Mouse (Mus musculus): ENCODE measurements around the gene Prg3.

The Prg3 gene

DNA sequence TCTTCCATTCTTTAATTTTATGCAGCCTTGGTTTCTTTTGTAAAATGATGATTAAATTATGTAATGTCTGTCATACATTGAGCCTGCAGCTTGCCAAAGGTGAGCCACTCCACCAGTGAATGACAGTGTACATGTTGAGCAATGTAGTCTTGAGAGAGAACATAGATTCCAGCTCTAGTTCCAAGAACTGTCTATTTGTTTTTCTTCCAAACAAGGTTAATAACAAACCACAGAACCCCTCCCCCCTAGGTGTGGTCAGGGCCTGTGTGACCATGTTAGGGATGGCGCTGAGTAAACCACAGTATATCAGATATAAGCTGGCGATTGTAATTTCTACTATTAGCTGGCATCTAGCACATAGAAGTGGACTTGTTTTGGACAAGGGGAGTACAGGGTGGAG, 8.4 kb downstream of the Prg3 start:
- no peak for DNase-seq (ENCODE audit: low spot score in 2 of 2)

DNA sequence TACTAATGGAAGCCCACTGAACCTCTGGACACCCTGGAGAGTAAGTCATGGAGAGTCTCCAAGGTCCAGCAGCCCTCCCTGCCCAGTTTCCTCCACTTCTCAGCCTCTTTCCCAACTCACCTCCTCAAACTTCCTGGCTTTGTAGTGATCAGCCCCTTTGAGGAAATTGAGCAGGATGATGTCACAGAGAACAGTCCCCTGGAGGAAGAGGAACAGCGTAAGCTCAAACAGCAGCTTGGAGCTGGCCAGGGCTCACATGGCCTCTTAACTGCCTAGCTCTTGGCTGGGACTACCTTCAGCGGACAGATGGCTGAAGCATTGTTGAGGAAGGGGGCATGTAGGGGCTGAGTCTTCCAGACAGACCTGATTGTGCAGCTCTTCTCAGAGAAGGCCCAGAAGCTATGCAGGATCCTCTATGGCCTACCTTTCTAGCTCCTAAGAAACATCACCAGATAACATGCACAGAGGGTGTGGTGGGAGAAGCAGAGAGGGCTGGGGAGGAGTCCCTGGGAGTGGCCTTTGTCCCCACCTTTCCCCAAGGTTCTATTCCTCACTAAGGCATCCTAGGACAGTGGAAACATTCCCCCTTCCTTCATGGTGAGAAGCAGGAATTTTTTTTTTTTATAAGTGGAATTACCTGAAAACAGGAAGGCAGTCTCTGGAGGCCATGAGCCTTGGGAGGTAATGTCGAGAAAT, 11.6 kb downstream of the Prg3 start:
- DNase-seq (ENCODE audit: low spot score in 2 of 2): no peak

DNA sequence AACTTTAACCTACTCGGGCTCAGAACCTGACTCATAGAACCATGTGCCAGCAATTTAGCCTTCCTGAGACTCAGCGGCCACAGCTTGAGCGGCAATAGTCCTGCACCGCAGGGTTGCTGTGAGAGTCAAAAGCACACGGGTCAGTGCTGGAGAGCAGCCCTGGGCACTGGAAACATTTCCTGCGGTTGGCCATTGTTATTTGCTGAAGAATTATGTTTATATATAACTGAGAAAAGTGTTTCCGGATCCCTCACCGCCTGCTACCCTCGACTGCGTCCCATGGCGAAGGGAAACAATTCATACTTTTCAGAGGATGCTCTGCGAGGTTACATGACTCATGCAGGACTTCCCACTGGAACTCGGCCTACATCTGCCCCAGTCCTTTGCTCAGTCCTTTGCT, 13.5 kb downstream of the Prg3 start:
- no peak for DNase-seq (ENCODE audit: low spot score in 2 of 2)

- no peak for DNase-seq (ENCODE audit: low spot score in 2 of 2)
Measured at GRCm38 (mm10) chr2:85002575-85002974, 14.6 kb downstream of the Prg3 start.

DNA sequence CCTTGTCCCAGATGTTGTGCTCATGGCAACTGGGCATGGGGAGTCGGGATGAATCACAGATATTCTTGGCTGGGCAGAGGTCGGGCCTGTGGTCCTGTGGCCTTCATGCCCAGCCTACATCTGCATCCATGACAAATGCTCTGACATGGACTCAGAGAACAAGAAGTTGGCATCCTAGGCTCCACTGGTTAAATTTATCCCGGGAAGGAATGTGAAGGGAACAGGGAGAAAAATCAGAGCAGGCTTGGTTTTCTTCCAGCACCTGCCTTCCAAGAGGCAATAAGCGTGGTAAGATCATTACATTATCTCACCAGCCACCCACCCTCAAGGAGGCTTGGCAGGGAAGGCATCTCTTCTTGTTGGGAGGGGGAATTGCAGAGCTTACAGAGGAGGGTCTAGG, 16.3 kb downstream of the Prg3 start:
- DNase-seq (ENCODE audit: low spot score in 2 of 2): no peak

- DNase-seq (ENCODE audit: low spot score in 2 of 2): no peak
Measured at GRCm38 (mm10) chr2:85006600-85006999, 18.6 kb downstream of the Prg3 start.

GRCm38 (mm10) chr2:85007729-85008128, 19.7 kb downstream of the Prg3 start:
- no peak for DNase-seq (ENCODE audit: low spot score in 2 of 2)

DNA sequence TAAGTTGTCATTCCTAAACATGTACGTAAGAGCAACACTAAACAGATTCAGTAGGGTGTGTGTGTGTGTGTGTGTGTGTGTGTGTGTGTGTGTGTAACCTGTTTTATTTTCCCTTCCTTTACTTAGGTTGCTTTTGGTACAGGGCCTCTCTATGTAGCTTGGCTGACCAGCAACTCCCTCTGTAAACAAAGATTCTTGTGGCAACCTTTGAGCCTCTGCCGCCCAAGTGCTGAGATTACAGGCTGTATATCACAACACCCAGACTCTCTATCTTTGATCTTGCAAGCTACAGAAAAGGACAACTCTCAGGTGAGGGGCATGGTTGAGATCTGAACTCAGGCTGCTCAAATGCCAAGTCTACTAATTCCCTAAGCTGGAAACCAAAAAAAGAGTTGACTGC, 21.2 kb downstream of the Prg3 start:
- no peak for DNase-seq (ENCODE audit: low spot score in 2 of 2)

- no peak for DNase-seq (ENCODE audit: low spot score in 2 of 2)
Measured at GRCm38 (mm10) chr2:85011906-85012604, 24.0 kb downstream of the Prg3 start.

GRCm38 (mm10) chr2:85012679-85013078, 24.7 kb downstream of the Prg3 start:
- no peak for DNase-seq (ENCODE audit: low spot score in 2 of 2)

GRCm38 (mm10) chr2:85013826-85014587, 26.0 kb downstream of the Prg3 start:
- no peak for DNase-seq (ENCODE audit: low spot score in 2 of 2)

- no peak for DNase-seq (ENCODE audit: low spot score in 2 of 2)
Measured at GRCm38 (mm10) chr2:85014588-85014982, 26.6 kb downstream of the Prg3 start.

GRCm38 (mm10) chr2:85022043-85022442, 34.0 kb downstream of the Prg3 start:
- no peak for DNase-seq (ENCODE audit: low spot score in 2 of 2)

- no peak for DNase-seq (ENCODE audit: low spot score in 2 of 2)
Measured at GRCm38 (mm10) chr2:85026178-85026577, 38.2 kb downstream of the Prg3 start.

- no peak for DNase-seq (ENCODE audit: low spot score in 2 of 2)
Measured at GRCm38 (mm10) chr2:85027281-85027680, 39.3 kb downstream of the Prg3 start.

DNA sequence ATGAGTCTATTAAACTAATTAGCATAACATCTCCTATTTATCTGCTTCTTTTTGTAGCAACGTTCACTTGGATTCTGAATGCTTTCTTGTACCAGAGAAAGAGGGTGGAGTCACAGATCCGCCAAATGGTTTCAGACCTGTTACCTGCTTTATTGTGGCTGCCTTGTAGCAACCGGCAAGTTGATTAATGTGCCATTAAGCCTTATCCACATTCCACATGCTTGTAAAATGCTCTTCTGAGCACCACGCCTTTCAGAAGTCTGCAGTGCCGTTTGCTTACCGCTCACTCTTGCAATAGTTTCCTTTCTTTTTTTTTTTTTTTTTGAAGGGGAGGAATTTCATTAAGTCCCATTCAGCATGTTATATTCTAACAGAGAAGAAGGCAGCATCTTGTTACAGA, 41.9 kb downstream of the Prg3 start:
- DNase-seq (ENCODE audit: low spot score in 2 of 2): no peak

- DNase-seq (ENCODE audit: low spot score in 2 of 2): no peak
Measured at GRCm38 (mm10) chr2:85030989-85031388, 43.0 kb downstream of the Prg3 start.

- no peak for DNase-seq (ENCODE audit: low spot score in 2 of 2)
Measured at GRCm38 (mm10) chr2:85033121-85033520, 45.1 kb downstream of the Prg3 start.

DNA sequence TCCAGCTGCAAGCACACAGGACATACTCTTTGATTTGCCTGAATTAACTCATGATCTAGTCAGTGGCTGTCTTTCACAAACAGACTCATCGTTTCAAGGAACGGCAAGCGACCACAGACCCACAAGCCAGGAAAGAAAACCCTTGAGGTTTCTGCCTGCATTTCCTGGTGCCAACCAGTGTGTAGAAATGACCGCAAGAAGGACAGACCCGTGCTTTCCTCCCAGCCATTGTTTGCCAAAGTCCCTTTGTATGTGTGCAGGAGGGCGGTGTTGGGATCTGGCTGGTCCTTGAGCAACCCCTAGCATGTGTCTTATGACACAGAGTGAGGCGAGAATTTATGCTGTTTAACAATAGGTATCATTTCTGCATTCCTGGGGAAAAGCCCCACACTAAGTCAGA, 46.2 kb downstream of the Prg3 start:
- DNase-seq (ENCODE audit: low spot score in 2 of 2): no peak

- no peak for DNase-seq (ENCODE audit: low spot score in 2 of 2)
Measured at GRCm38 (mm10) chr2:85036507-85037046, 48.6 kb downstream of the Prg3 start.

DNA sequence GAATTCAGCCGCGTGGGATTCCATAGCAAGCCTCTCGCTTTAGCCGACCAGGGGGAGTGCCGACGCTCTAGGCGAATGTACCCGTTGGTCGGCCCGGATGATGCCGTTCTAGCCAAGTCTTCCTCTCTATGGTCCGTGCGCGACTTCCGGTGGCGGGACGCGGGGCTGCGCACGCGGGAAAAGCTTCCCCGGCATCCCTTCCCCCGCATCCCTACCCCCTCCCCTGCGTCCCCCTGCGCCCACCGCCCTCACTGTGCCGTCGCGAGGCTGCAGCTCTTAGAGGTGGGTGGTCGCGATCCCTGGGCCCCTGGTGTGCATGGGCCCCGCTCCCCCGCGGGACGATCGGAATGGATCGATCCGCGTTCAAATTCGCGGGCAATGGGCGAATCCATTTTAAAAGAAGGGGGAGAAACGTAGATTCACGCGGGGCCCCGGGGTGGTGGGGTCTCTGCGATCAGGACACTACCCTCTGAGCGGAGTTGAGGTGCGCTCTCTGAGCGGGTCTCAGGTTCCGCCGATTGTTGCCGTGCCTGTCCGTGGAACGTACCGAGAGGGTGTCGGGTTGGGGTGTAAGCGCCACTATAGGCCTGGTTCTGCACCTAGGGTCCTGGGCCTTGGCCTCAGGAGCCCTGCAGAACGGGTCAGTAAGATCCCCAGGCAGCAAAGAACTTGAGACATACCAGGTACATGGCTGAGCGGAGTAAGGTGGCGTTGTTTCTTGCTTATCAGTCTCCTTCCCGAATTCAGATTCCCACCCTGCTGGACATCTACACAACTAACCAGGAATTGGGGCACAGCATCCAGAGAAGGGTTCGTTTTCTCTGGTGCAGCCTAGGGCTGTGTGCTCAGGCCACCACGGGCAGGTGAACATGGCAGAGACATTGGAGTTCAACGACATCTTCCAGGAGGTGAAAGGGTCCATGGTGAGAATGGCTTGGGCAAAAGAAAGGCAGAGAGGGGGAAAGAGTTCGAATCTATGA, 49.3 kb downstream of the Prg3 start, which contains the start of the genes Ssrp1 and P2rx3:
Gene Ssrp1 (plus strand): TSS at position 188 of the 980 bp plus-strand sequence.
Gene P2rx3 (minus strand): TSS at position 416 of the 980 bp plus-strand sequence.
- DNase-seq (ENCODE audit: low spot score in 2 of 2): peak; percentile 86 to 88

All from urinary bladder, postnatal 4 days (tissue).